In genomic region chr2:74974595-74975325, GRCm38 (mm10) we compare ENCODE assay signal across 10 mouse cellular contexts.
DNase-seq lines count a peak whose midpoint lies in the region; ATAC-seq and TF ChIP-seq lines count a peak whose summit lies in the region.
"Had no signal": no experiment of that assay in that cellular context is flagged by ENCODE, and none has a peak within 500 bp of the region (broad histone marks: within the 10 kb centered on the region; RNA-seq: fewer than 3 reads in every experiment).

No protein-coding gene starts in this region.

- no peaks in the 10 kb centered on the region for H3K36me3 ChIP-seq in heart, embryonic 15.5 days
- no peaks in the 10 kb centered on the region for H3K36me3 ChIP-seq in limb, embryonic 10.5 days

- TF ChIP-seq CTCF in brain, embryonic 14.5 days (IDR thresholded peaks at IDR 0.05; ENCODE audit: borderline replicate concordance, extremely low read depth, insufficient read depth, insufficient read length) = no peak

- H3K9me3 ChIP-seq in heart, embryonic 15.5 days (replicated peaks) = no peaks in the 10 kb centered on the region
- no peaks in the 10 kb centered on the region for H3K9me3 ChIP-seq in limb, embryonic 10.5 days (replicated peaks)

- DNase-seq in heart, adult 18-20 months = no peak
- peak; percentile 41 for DNase-seq in NIH3T3 (ENCODE audit: low read depth)
- peak; percentile 84 for DNase-seq in brain, embryonic 14.5 days (ENCODE audit: low read depth)
- peak; percentile 41 for DNase-seq in limb, embryonic 10.5 days (ENCODE audit: low spot score)
- DNase-seq in urinary bladder, postnatal 36 days (ENCODE audit: low spot score in 2 of 2) = no peak
- DNase-seq: cerebellum, adult 2 months had no signal

- no peaks in the 10 kb centered on the region for H3K27me3 ChIP-seq in heart, embryonic 15.5 days
- H3K27me3 ChIP-seq in limb, embryonic 10.5 days (ENCODE audit: low read depth, poor library complexity, severe bottlenecking) = peaks cover 15% of the 10 kb centered on the region; the same call in 1 of the 2 replicates
- H3K27me3 ChIP-seq: Patski had no signal

- no peak overlapping the region for H3K27ac ChIP-seq in heart, embryonic 15.5 days
- H3K27ac ChIP-seq in limb, embryonic 10.5 days = no peak overlapping the region

- peak overlapping the region; percentile 3; the same call in 1 of the 2 replicates for H3K4me3 ChIP-seq in heart, embryonic 15.5 days
- H3K4me3 ChIP-seq in limb, embryonic 10.5 days = peak overlapping the region; percentile 31
- H3K4me3 ChIP-seq: myocyte had no signal

- H3K9ac ChIP-seq in heart, embryonic 15.5 days = no peak overlapping the region

- TF ChIP-seq POLR2A in brain, embryonic 14.5 days (IDR thresholded peaks at IDR 0.05; ENCODE audit: borderline replicate concordance, extremely low read depth, insufficient read depth, insufficient read length, poor library complexity, severe bottlenecking) = no peak

- H3K4me1 ChIP-seq in heart, embryonic 15.5 days (replicated peaks) = 0 out of 2 replicates have a peak, but pooled peaks cover 2% of the 10 kb centered on the region
- H3K4me1 ChIP-seq in limb, embryonic 10.5 days = peaks cover 34% of the 10 kb centered on the region

- no peak for ATAC-seq in heart, embryonic 15.5 days (replicated peaks; ENCODE audit: insufficient number of reproducible peaks, insufficient read depth, low FRiP score, low read depth)
- no peak for ATAC-seq in CD4-positive, CD25-positive, alpha-beta regulatory T cell, adult 4 months
- ATAC-seq: Patski had no signal

- 60% methylated on average over 16 of the region's 16 CpGs for WGBS in heart, embryonic 15.5 days
- WGBS in limb, embryonic 10.5 days = 66% methylated on average over 16 of the region's 16 CpGs

- H3K4me2 ChIP-seq in heart, embryonic 15.5 days = peak overlapping the region; percentile 34

Comparison
In these comparisons a context has a peak if more than half of its experiments do, and no peak if none do; other contexts are left out.
1. DNase-seq: peak in NIH3T3 (single experiment), brain, embryonic 14.5 days (single experiment) and limb, embryonic 10.5 days (single experiment); none in heart, adult 18-20 months (0 of 2) and urinary bladder, postnatal 36 days (0 of 2).